In genomic region chr3:108286671-108287439, GRCm38 (mm10) we compare ENCODE assay signal across 10 mouse cellular contexts. TPM values are rescaled to one million over a fixed set of nuclear protein-coding genes. Genes with fewer than 3 reads are reported as not detected.
DNase-seq lines count a peak whose midpoint lies in the region; ATAC-seq and TF ChIP-seq lines count a peak whose summit lies in the region.
"Had no signal": no experiment of that assay in that cellular context is flagged by ENCODE, and none has a peak within 500 bp of the region (broad histone marks: within the 10 kb centered on the region; RNA-seq: fewer than 3 reads in every experiment).

No protein-coding gene starts in this region.

- ATAC-seq in kidney, embryonic 16.5 days (ENCODE audit: low FRiP score, low TSS enrichment) = no peak
- no peak for ATAC-seq in embryonic facial prominence, embryonic 12.5 days (ENCODE audit: insufficient number of reproducible peaks, insufficient read depth, low FRiP score, low TSS enrichment)
- ATAC-seq in hindbrain, postnatal 0 days = no peak
- ATAC-seq in midbrain, embryonic 16.5 days = no peak

- H3K4me2 ChIP-seq in kidney, embryonic 16.5 days (replicated peaks; ENCODE audit: low read depth, low read length) = no peak overlapping the region
- peak overlapping the region; percentile 24; the same call in 1 of the 2 replicates for H3K4me2 ChIP-seq in embryonic facial prominence, embryonic 12.5 days (replicated peaks)
- H3K4me2 ChIP-seq in hindbrain, postnatal 0 days (ENCODE audit: low read depth, low read length) = peak overlapping the region; percentile 84; the same call in 1 of the 2 replicates
- H3K4me2 ChIP-seq in midbrain, embryonic 16.5 days (ENCODE audit: low read length) = peak overlapping the region; percentile 16; the same call in 1 of the 2 replicates

- DNase-seq in kidney, postnatal 10 days = no peak
- no peak for DNase-seq in hindbrain, postnatal 0 days (ENCODE audit: low spot score)
- DNase-seq in adrenal gland, postnatal 36 days = no peak
- no peak for DNase-seq in embryo, embryonic 10 days (ENCODE audit: low spot score)
- no peak for DNase-seq in thymus, postnatal 0 days (ENCODE audit: low spot score)
- DNase-seq: cerebellum, adult 11 months had no signal

- no peaks in the 10 kb centered on the region for H3K9me3 ChIP-seq in kidney, embryonic 16.5 days (ENCODE audit: low read length)
- no peaks in the 10 kb centered on the region for H3K9me3 ChIP-seq in embryonic facial prominence, embryonic 12.5 days
- H3K9me3 ChIP-seq in hindbrain, postnatal 0 days (ENCODE audit: low read length) = no peaks in the 10 kb centered on the region
- no peaks in the 10 kb centered on the region for H3K9me3 ChIP-seq in midbrain, embryonic 16.5 days (replicated peaks; ENCODE audit: control insufficient read depth, low read length, poor library complexity, severe bottlenecking)
- H3K9me3 ChIP-seq: G1E had no signal

- H3K4me3 ChIP-seq in kidney, embryonic 16.5 days (ENCODE audit: low read length) = no peak overlapping the region
- no peak overlapping the region for H3K4me3 ChIP-seq in embryonic facial prominence, embryonic 12.5 days
- H3K4me3 ChIP-seq in hindbrain, postnatal 0 days (ENCODE audit: low read length) = no peak overlapping the region
- no peak overlapping the region for H3K4me3 ChIP-seq in midbrain, embryonic 16.5 days (ENCODE audit: low read depth, low read length)

- 67% methylated on average over 14 of the region's 14 CpGs for WGBS in kidney, embryonic 16.5 days
- WGBS in embryonic facial prominence, embryonic 12.5 days = 56% methylated on average over 14 of the region's 14 CpGs
- 49% methylated on average over 14 of the region's 14 CpGs for WGBS in hindbrain, postnatal 0 days
- WGBS in midbrain, embryonic 16.5 days = 46% methylated on average over 14 of the region's 14 CpGs

- H3K4me1 ChIP-seq in kidney, embryonic 16.5 days (ENCODE audit: insufficient read depth, low read length) = peaks cover 65% of the 10 kb centered on the region
- peaks cover 41% of the 10 kb centered on the region for H3K4me1 ChIP-seq in embryonic facial prominence, embryonic 12.5 days
- peaks cover 28% of the 10 kb centered on the region for H3K4me1 ChIP-seq in hindbrain, postnatal 0 days (ENCODE audit: insufficient read depth, low read length)
- H3K4me1 ChIP-seq in midbrain, embryonic 16.5 days (ENCODE audit: control insufficient read depth, insufficient read depth, low read length) = peaks cover 49% of the 10 kb centered on the region

- no peaks in the 10 kb centered on the region for H3K27me3 ChIP-seq in kidney, embryonic 16.5 days (ENCODE audit: insufficient read depth, low read length)
- H3K27me3 ChIP-seq in embryonic facial prominence, embryonic 12.5 days = no peaks in the 10 kb centered on the region
- no peaks in the 10 kb centered on the region for H3K27me3 ChIP-seq in hindbrain, postnatal 0 days (ENCODE audit: insufficient read depth, low read length)
- H3K27me3 ChIP-seq in midbrain, embryonic 16.5 days (ENCODE audit: control insufficient read depth, insufficient read depth, low read depth, low read length) = no peaks in the 10 kb centered on the region

- no peaks in the 10 kb centered on the region for H3K36me3 ChIP-seq in kidney, embryonic 16.5 days (ENCODE audit: insufficient read depth, low read length)
- no peaks in the 10 kb centered on the region for H3K36me3 ChIP-seq in embryonic facial prominence, embryonic 12.5 days
- no peaks in the 10 kb centered on the region for H3K36me3 ChIP-seq in hindbrain, postnatal 0 days (ENCODE audit: insufficient read depth, low read length)
- no peaks in the 10 kb centered on the region for H3K36me3 ChIP-seq in midbrain, embryonic 16.5 days (ENCODE audit: control insufficient read depth, insufficient read depth, low read length)

- TF ChIP-seq CTCF in hindbrain, postnatal 0 days (IDR thresholded peaks at IDR 0.05; ENCODE audit: low read depth) = no peak

- H3K9ac ChIP-seq in kidney, embryonic 16.5 days (replicated peaks; ENCODE audit: low read length) = 0 out of 2 replicates have a peak overlapping the region, but pooled peaks have one; percentile 14
- H3K9ac ChIP-seq in embryonic facial prominence, embryonic 12.5 days = no peak overlapping the region
- no peak overlapping the region for H3K9ac ChIP-seq in hindbrain, postnatal 0 days (replicated peaks; ENCODE audit: low read length)
- no peak overlapping the region for H3K9ac ChIP-seq in midbrain, embryonic 16.5 days (ENCODE audit: low read depth, low read length)

- H3K27ac ChIP-seq in kidney, embryonic 16.5 days (ENCODE audit: low read length) = peak overlapping the region; percentile 82; the same call in 1 of the 2 replicates
- H3K27ac ChIP-seq in embryonic facial prominence, embryonic 12.5 days = no peak overlapping the region
- H3K27ac ChIP-seq in hindbrain, postnatal 0 days = no peak overlapping the region
- no peak overlapping the region for H3K27ac ChIP-seq in midbrain, embryonic 16.5 days (ENCODE audit: low read length)

RNA-seq across cellular contexts. Expression of gene Sort1, which starts 3.0 kb away (rescaled TPM):
- polyA plus RNA-seq in kidney, embryonic 16.5 days (2015; fragmentation: Nextera tagmentation; extraction: Ambion mirVana) = 7.6 and 8.5 TPM in 2 replicates
- polyA plus RNA-seq in embryonic facial prominence, embryonic 12.5 days (2016; fragmentation: Nextera tagmentation; extraction: Ambion mirVana) = 15.8 and 18.2 TPM in 2 replicates
- 65.0 and 73.9 TPM in 2 replicates for total RNA-seq in hindbrain, postnatal 0 days (2014; rRNA removed)
- polyA plus RNA-seq in hindbrain, postnatal 0 days (2015; fragmentation: Nextera tagmentation; extraction: Ambion mirVana) = 11.7 and 13.3 TPM in 2 replicates
- polyA plus RNA-seq in midbrain, embryonic 16.5 days (2015; fragmentation: Nextera tagmentation; extraction: Ambion mirVana) = 12.4 and 16.2 TPM in 2 replicates
- total RNA-seq in adrenal gland, postnatal 36 days (2021) = 10 to 100 TPM; 40.7 to 50.8 TPM
- polyA plus RNA-seq in thymus, postnatal 0 days (2015; fragmentation: Nextera tagmentation; extraction: Ambion mirVana) = 2.7 and 2.9 TPM in 2 replicates

RNA-seq across cellular contexts. Expression of gene Psma5, which starts 30.1 kb away (rescaled TPM):
- polyA plus RNA-seq in kidney, embryonic 16.5 days (2015; fragmentation: Nextera tagmentation; extraction: Ambion mirVana) = 282 and 321 TPM in 2 replicates
- polyA plus RNA-seq in embryonic facial prominence, embryonic 12.5 days (2016; fragmentation: Nextera tagmentation; extraction: Ambion mirVana) = 263 and 288 TPM in 2 replicates
- total RNA-seq in hindbrain, postnatal 0 days (2014; rRNA removed) = 81.8 and 93.6 TPM in 2 replicates
- 232 and 238 TPM in 2 replicates for polyA plus RNA-seq in hindbrain, postnatal 0 days (2015; fragmentation: Nextera tagmentation; extraction: Ambion mirVana)
- polyA plus RNA-seq in midbrain, embryonic 16.5 days (2015; fragmentation: Nextera tagmentation; extraction: Ambion mirVana) = 220 and 238 TPM in 2 replicates
- total RNA-seq in adrenal gland, postnatal 36 days (2021) = 10 to 100 TPM; 96.6 to 97.5 TPM
- polyA plus RNA-seq in thymus, postnatal 0 days (2015; fragmentation: Nextera tagmentation; extraction: Ambion mirVana) = 311 and 322 TPM in 2 replicates
